Mouse (Mus musculus) gonadal fat pad, adult 2 months (tissue): ENCODE data around the gene Ubac2. TPM values are rescaled to one million over a fixed set of nuclear protein-coding genes. Genes with fewer than 3 reads are reported as not detected.
"Not testable (repeated sequence)": the region's sequence is repeated elsewhere in the genome, so short reads cannot be mapped to it uniquely, and the experiment has no call there.

Experiments
- DNase-seq: peaks from one replicate; pipeline ENCODE4 v3.0.0-alpha.2; 2012; ENCODE audit warnings: low read depth
- polyA plus RNA-seq: library from polyadenylated mRNA; depleted of rRNA; stranded (reverse); fragments of >200 nt; gene quantifications from 2 replicates; pipeline ENCODE4 v1.2.3, GENCODE M21; 2012; rRNA removed

The Ubac2 gene
- polyA plus RNA-seq, 1 experiment = 70.0 TPM

DNA sequence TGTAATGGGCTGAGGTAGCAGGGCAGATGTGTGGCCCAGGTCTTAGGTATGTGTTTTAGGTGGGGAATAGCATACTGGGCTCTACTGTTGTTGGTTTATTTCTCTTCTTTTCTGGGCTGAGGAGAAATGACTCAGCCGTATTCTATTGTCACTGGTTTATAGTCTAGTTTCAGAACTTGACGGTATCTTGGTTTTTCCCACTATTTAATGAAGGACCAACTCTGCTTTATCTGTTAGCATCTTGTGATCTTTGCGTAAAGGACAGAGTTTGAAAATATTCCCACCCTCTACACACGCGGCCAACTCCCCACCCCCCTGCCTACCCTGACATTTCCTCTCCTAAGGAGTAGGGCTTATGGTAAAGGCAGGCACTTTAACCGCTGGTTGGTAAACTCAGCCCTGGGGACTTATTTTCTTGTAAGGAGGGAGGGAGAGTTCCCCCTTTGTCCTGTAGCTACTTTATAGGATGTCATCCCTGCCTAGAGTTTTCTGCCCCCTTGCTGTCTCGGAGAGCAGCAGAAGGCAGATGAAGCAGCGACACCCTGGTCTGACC, 163.8 kb downstream of the Ubac2 start:
- no peak for DNase-seq

DNA sequence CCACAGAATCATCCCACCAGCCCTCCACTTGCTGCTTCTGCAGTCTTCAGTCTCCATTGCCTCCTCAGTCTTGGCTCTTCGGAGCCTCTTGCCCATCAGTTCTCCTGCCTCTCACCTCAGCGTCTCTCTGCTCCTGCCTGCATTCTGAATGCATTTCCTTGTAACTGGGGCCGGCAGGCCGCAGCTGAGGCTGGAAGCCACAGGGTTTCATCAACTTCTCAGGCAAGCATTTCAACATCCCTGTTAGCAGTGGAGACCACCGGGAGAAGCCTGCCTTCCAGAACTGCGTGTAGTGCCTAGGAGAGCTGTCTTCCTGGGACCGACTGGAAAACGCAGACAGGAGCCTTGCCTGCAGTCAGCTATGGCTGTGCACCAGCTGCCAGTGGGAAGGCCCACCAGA, 169.4 kb downstream of the Ubac2 start:
- no peak for DNase-seq

DNA sequence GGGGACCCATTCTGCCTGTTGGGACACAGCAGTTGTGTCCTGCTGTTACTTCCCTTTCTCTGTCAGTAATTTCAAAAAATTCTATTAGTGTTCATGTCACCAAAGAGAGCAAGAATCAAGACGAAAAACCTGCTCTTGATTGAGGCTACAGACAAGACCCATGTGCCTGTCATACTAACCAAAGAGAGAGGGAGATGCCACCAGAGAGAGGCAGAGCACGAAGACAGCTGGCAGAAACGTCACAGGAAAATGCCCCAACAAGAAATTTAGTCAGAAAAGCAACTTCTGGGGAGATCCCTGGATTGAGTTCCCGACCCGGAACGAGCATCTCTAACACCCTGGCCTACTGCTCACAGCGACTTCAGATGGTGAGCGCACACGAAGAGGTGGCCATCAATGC, 170.4 kb downstream of the Ubac2 start:
- DNase-seq = no peak

DNA sequence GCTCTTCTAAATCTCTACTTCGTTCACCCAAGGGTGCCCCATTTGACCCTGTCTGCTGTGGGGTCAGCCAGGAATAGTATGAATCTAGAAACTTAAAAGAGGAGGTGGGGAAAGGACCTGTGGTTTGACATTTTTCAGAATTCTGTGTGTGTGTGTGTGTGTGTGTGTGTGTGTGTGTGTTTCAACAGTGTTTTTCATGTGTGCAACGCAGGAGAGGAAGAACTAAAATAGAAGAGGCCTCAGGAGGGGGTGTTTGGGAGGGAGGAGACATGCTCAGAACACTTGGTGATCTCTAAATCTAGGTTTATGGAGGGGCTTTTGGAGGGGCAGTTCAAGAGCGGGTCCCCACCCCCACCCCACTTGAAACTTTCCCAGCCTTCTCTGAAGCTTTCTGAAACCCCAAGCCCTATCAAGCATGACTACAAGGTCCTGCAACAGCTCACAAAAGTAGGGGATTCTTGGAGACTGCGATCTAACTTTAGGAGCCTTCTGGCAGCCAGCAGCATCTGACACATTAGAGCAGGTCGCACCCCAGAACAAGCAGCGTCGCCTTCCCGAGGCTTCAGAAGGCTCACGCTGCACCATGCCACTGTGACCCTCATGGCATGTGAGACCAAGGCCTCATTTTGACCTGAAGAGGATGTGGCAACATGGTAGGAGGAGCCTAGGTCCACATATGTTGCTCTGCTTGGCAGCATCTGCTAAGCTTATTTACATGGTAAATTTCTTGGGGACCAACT, 174.6 kb downstream of the Ubac2 start:
- no peak for DNase-seq

DNA sequence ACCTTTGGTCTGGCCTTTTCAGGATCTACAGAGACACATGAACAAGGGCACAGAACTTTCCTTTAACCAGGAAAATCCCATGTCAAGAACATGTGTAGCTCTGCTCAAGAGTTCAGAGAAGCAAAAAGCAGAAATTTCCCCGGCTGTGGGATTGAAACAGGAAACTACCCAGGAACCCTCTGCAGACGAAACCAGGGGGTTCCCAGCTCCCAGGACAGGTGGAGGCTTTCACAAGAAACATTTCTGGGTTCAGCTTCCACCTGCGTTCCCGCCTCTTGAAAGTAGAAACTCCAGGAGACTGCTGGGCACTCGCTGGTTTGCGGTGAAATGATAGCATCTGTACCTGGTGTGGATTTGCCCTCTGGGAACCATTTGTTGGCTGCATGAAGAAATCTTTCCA, 178.5 kb downstream of the Ubac2 start:
- no peak for DNase-seq

DNA sequence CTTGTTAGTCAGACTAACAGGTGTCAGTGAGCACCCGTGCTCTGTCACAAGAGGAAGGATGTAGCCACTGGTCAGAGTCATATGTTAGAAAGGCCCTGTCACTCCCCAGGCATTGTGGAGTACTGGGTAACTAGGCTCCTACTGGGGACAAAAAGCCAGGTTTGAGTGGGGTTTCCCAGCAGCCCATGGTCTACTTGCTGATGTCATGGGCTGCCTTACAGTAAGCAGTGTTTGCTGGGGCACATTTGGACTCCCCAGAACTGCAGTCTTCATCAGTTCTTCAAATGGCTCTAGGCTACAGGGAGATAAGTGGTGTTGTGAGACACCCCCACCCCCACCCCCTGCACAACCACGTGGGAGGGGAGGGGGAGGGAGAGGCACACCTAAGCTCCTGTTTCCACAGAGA, 179.5 kb downstream of the Ubac2 start:
- DNase-seq = no peak

DNA sequence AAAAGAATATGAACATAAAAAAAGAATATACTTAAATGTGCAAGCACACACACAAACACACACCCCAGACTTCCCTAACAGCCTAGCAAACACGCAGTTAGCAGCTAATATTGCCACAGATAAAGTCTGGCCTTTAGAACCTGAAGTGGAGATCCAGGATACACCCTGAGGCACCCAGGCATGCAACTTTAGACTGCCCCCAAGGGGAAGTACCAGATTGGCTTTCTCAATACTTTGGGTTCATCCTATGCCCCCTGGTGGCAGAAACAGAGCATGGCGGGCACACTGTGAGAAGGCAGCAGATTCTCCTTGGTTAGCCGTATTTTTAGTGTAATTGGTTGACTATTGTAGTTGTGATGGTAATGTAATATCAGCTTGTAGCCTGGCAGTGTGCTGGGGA, 182.2 kb downstream of the Ubac2 start:
- no peak for DNase-seq

DNA sequence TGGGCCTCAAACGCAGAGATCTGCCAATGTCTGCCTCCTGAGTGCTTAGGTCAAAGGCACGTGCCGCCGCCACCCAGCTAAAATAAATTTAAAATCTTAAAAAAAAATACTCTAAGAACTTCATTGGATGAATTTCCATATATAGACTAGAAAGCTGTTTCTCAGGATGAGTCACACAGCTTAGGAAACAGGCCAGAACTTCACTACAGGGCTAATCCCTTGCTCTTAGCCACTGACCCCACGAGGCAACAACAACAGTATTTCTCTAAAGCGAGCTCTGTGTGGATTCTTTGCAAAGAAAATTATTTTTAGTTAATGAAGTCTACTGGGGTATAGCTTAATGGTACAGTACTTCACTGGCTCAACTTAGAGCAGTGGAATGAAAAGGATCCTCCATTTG, 183.0 kb downstream of the Ubac2 start:
- DNase-seq = no peak

DNA sequence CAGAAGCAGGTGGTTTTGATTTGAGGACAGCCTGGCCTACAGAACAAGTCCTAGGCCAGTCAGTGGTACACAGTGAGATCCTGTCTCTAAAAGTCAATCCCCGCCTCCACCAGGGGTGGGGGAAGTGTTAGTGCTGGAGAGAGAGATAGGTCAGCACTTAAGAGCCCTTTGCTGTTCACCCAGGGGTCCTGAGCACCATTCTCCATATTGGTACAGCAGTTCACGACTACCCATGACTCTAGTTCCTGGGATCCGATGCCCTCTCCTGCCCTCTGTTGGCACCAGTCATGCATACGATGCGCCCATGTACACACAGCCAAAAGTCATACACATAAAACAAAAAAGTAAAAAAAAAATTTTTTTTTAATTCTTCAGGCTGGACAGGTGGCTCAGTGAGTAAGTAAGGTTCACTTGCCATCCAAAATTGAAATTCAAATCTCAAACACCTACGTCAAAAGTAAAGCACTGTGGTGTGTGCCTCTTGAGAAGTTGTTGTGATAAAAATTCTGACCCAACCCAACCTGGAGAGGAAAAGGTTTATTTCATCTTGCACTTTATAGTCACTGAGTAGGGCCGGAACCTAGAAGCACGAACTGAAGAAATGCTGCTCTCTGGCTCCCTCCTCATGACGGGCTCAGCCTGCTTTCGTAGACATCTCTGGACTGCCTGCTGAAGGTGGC, 184.1 kb downstream of the Ubac2 start:
- DNase-seq = no peak

DNA sequence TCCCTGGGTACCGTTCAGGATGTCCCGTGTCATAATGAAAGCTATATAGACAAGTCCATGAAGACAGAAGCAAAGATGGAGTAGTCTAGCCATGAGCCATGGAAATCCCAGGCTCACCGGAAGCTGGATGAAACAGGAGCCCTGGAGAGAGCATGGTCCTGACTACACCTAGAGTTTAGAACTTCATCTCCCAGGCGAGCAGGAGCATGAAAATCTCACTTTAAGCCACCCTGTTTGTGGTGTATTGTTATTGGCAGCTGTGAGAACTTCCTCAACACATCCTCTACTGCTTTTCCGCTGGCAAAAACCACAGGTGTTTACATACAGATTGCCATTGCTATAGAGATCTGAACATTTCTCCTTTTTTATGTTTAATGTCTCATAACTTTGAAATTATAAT, 185.2 kb downstream of the Ubac2 start:
- DNase-seq = no peak

DNA sequence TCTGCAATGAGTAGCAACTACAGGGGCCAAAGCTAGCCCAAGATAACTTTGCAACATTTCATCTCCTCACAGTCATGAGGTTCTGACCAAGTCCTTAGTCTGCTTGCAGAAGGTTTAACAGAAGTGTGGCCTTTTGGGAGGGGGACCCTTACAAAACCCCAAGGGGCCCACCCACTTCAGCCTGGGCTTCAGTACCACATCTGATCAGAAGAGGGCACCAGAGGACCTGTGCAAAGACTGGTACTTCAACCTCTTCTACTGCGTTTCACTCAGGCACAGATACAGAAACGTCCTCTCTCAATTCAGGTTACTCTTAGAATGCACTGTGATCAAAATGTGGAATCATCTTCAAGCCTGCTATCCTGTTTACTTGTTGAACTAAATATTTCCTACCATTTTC, 186.1 kb downstream of the Ubac2 start:
- no peak for DNase-seq

DNA sequence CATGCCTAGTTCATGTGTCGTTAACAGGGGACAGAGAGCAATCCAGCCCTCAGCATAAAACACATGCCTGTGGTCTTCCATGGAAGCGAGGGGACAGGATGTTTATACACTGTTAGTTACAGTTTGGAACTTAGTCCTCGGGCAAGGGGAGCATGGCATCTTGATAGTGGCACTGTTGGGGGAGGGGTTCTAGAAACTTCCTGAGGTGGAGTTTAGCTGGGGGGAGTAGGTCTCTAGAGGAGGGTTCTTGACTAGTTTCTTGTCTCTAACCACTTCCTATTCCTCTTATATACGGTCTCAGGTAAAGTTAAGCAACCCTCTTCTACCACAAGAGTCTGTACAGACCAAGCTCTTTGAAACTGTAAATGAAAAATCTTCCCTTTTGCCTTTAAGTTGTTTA, 187.8 kb downstream of the Ubac2 start:
- no peak for DNase-seq

DNA sequence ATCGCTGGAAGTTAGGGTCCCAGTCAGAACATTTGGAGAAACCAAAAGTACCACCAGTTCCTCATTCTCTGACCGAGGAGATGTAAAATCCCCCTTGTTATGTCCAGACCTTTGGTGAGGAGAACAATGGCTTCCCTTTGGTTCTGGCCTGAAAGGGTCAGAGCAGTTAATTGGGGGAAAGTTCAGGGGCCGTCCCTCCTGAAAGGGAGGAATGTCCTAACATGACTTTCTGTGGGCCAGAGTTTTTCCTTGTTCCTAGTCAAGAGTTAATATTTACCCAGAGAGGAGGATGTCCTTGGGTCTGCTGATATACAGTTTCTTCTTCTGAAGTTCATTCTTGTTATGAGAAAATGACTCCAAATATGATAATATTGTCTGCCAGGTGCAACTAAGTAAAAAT, 189.6 kb downstream of the Ubac2 start:
- DNase-seq = not testable (repeated sequence)

DNA sequence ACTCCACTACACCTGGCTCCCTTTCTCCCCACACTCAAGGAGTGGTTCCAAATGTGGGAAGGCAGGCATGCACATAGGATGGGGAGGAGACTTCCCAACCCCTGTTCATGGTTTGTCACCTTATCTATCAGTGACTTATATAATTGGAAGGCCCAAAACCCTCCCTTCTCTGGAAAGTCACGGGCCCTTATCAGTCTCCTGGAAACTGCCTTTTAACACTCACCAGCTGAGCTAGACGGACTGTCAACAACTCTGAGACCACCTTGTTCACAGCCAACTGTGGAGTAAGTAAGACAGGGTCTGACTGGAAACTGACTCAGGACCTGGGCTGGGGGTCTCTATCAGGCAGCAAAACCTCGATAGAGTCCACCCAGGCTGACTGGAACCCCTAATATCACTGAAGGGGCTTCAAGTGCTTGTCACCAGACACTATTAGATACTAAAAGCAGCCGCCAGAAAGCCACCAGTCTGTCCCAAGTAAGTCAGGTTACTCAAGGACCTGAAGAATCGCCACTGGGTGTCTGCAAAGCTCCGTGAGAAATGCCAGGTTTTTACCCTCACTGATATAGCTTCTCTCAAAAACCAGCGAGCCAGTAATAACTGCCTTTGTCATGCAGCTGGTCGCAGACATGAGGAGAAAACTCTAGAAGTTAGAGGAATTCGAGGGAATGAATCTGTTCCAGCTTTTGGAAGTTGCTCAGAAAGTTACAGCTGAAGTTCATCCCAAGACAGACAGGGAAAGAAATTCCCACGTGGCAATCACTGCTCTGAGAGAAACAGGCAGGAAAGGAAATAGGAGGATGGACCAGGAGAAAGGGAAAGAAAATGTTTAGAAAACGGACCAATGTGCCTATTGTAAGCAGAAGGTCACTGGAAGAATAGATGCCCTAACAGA, 190.6 kb downstream of the Ubac2 start:
- DNase-seq = no peak

DNA sequence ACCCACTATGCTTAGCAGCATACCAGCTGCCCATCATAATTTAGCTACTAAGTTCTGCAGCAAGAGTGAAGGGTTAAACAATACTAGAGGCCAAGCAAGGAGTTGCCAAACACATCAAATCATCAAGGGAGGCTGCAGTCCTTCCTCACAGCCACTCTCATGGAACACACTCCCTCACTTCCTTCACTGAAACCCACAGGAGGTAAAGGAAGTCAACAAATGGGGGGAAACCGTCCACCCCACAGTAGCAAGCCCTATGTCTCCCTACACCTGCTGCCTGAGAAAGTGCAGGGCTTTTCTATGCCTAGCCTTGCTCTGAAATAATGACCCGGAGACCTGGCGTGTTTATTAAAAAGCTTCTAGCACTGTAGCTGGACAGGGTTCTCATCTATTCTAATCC, 191.5 kb downstream of the Ubac2 start:
- no peak for DNase-seq

Other genes starting within 250 kb of the Ubac2 start
- gene Dock9, start 80.8 kb upstream of the Ubac2 start, polyA plus RNA-seq = 36.0 and 39.1 TPM in 2 replicates
- gene Gpr18, start 37.2 kb downstream of the Ubac2 start, polyA plus RNA-seq = 0.77 and 0.94 TPM in 2 replicates
- 1.9 and 2.8 TPM in 2 replicates for gene Gpr183, start 86.6 kb downstream of the Ubac2 start, polyA plus RNA-seq
- gene Timm8a2, start 156.1 kb downstream of the Ubac2 start, polyA plus RNA-seq = 0.28 TPM in 1 of 2 replicates, not detected in the other
- 113 and 161 TPM in 2 replicates for gene Tm9sf2, start 228.4 kb downstream of the Ubac2 start, polyA plus RNA-seq